Mouse (Mus musculus) left cerebral cortex, adult 11 months (tissue): ENCODE measurements at regions not wholly inside any gene's neighbourhood (a gene's known extent, or its start where the extent isn't known, plus 50 kb on each side); places are given as distances from the start of the nearest gene placed in this dataset.

Experiments used
- DNase-seq: peaks from one replicate; pipeline ENCODE4 v3.0.0; 2022; ENCODE audit warnings: low spot score

GRCm38 (mm10) chr10:120666202-120666860 is 190.1 kb upstream of the Hmga2 start:
- DNase-seq, result no peak

GRCm38 (mm10) chr10:120665670-120666069 is 189.4 kb upstream of the Hmga2 start:
- DNase-seq, result no peak

- no peak for DNase-seq
Observed at GRCm38 (mm10) chr10:120664419-120664818, 188.2 kb upstream of the Hmga2 start.

- no peak for DNase-seq
Observed at GRCm38 (mm10) chr10:120663396-120663795, 187.1 kb upstream of the Hmga2 start.

GRCm38 (mm10) chr10:120660503-120660902 is 184.2 kb upstream of the Hmga2 start:
- no peak for DNase-seq

GRCm38 (mm10) chr10:120655238-120655931 is 179.1 kb upstream of the Hmga2 start:
- no peak for DNase-seq

GRCm38 (mm10) chr10:120652525-120653215 is 176.4 kb upstream of the Hmga2 start:
- no peak for DNase-seq

- no peak for DNase-seq
Observed at GRCm38 (mm10) chr10:120651845-120652244, 175.6 kb upstream of the Hmga2 start.

- no peak for DNase-seq
Observed at GRCm38 (mm10) chr10:120650336-120650735, 174.1 kb upstream of the Hmga2 start.

GRCm38 (mm10) chr10:120648741-120649140 is 172.5 kb upstream of the Hmga2 start:
- DNase-seq, result no peak

GRCm38 (mm10) chr10:120648031-120648430 is 171.8 kb upstream of the Hmga2 start:
- DNase-seq, result no peak

GRCm38 (mm10) chr10:120647323-120647722 is 171.1 kb upstream of the Hmga2 start:
- no peak for DNase-seq

GRCm38 (mm10) chr10:120646862-120647311 is 170.6 kb upstream of the Hmga2 start:
- no peak for DNase-seq

- DNase-seq, result no peak
Observed at GRCm38 (mm10) chr10:120640847-120641246, 164.6 kb upstream of the Hmga2 start.

GRCm38 (mm10) chr10:120638316-120638715 is 162.0 kb upstream of the Hmga2 start:
- DNase-seq, result no peak

GRCm38 (mm10) chr10:120635818-120636543 is 159.7 kb upstream of the Hmga2 start:
- no peak for DNase-seq

- DNase-seq, result no peak
Observed at GRCm38 (mm10) chr10:120635194-120635593, 158.9 kb upstream of the Hmga2 start.

GRCm38 (mm10) chr10:120632071-120632470 is 155.8 kb upstream of the Hmga2 start:
- DNase-seq, result no peak

- no peak for DNase-seq
Observed at GRCm38 (mm10) chr10:120628066-120628465, 151.8 kb upstream of the Hmga2 start.

- no peak for DNase-seq
Observed at GRCm38 (mm10) chr10:120625474-120625873, 149.2 kb upstream of the Hmga2 start.

GRCm38 (mm10) chr10:120624203-120624942 is 148.1 kb upstream of the Hmga2 start:
- no peak for DNase-seq
